Mouse (Mus musculus) MEL (cell line): ENCODE measurements around the gene Clcn6. TPM values are rescaled to one million over a fixed set of nuclear protein-coding genes. Genes with fewer than 3 reads are reported as not detected.

Experiments used
- DNase-seq: peaks from one replicate; pipeline ENCODE4 v3.0.0; 2011; ENCODE audit warnings: low read depth, low spot score
- H3K27ac ChIP-seq: 2 replicates; pipeline ENCODE4 v1.5.1; 2012; ENCODE audit warnings: low read depth, mild to moderate bottlenecking, control low read depth, low read length, moderate library complexity; ENCODE audit not compliant: control insufficient read depth
- H3K27me3 ChIP-seq, 2 experiments: fragments of 150-350 bp in 1 of 2; sonication (generic) in 1 of 2; 2 replicates each; pipeline ENCODE4 v1.6.1; 2012; ENCODE audit warnings: low read length in 2 of 2, mild to moderate bottlenecking in 2 of 2, improper control_type of control experiment in 1 of 2, moderate library complexity in 1 of 2; ENCODE audit not compliant: insufficient read depth in 2 of 2, control insufficient read depth in 1 of 2
- H3K36me3 ChIP-seq, 2 experiments: 2 replicates each; pipeline ENCODE4 v1.6.1; 2012 to 2014; ENCODE audit warnings: low read length in 2 of 2, improper control_type of control experiment in 1 of 2, inconsistent platforms in 1 of 2, mild to moderate bottlenecking in 1 of 2; ENCODE audit not compliant: insufficient read depth in 2 of 2, control insufficient read depth in 1 of 2
- H3K4me1 ChIP-seq, 2 experiments: fragments of 150-350 bp in 1 of 2; sonication (generic) in 1 of 2; 2 replicates each; pipeline ENCODE4 v1.6.1; 2012; ENCODE audit warnings: low read length in 2 of 2, improper control_type of control experiment in 1 of 2, mild to moderate bottlenecking in 1 of 2; ENCODE audit not compliant: insufficient read depth in 2 of 2, control insufficient read depth in 1 of 2
- H3K4me3 ChIP-seq, 2 experiments: fragments of 150-350 bp in 1 of 2; sonication (generic) in 1 of 2; 2 replicates each; pipeline ENCODE4 v1.5.1; 2012; ENCODE audit warnings: low read depth in 2 of 2, low read length in 2 of 2, mild to moderate bottlenecking in 2 of 2, moderate library complexity in 2 of 2, control low read depth in 1 of 2, improper control_type of control experiment in 1 of 2; ENCODE audit not compliant: control insufficient read depth in 1 of 2, insufficient read depth in 1 of 2
- H3K79me2 ChIP-seq: 2 replicates; pipeline ENCODE4 v1.6.1; 2012; ENCODE audit warnings: mild to moderate bottlenecking, low read length, moderate library complexity; ENCODE audit not compliant: control insufficient read depth, poor library complexity, insufficient read depth
- H3K9ac ChIP-seq: 2 replicates; pipeline ENCODE4 v1.6.1; 2012; ENCODE audit warnings: low read depth, mild to moderate bottlenecking, control low read depth, low read length, moderate library complexity; ENCODE audit not compliant: control insufficient read depth, poor library complexity, severe bottlenecking
- H3K9me3 ChIP-seq: fragments of 150-350 bp; sonication (generic); replicated peaks from 2 replicates; pipeline ENCODE4 v1.6.1; 2012; ENCODE audit warnings: mild to moderate bottlenecking, low read length, improper control_type of control experiment, moderate library complexity; ENCODE audit not compliant: insufficient read depth
- BHLHE40 ChIP-seq: IDR thresholded peaks from 2 replicates; pipeline ENCODE4 v1.6.1; 2012; ENCODE audit warnings: low read depth, mild to moderate bottlenecking, inconsistent platforms, low read length, improper control_type of control experiment, borderline replicate concordance
- E2F4 ChIP-seq: IDR thresholded peaks from 2 replicates; pipeline ENCODE4 v1.6.1; 2011; ENCODE audit warnings: low read depth, low read length, improper control_type of control experiment, borderline replicate concordance
- ELF1 ChIP-seq: IDR thresholded peaks from 2 replicates; pipeline ENCODE4 v1.6.1; 2014; ENCODE audit warnings: low read depth, mild to moderate bottlenecking, inconsistent platforms, low read length, improper control_type of control experiment, moderate library complexity
- EP300 ChIP-seq, 2 experiments: IDR thresholded peaks; 2 replicates each; pipeline ENCODE4 v1.6.1; 2011; ENCODE audit warnings: improper control_type of control experiment in 2 of 2, low read length in 2 of 2, low read depth in 1 of 2, mild to moderate bottlenecking in 1 of 2
- ETS1 ChIP-seq: IDR thresholded peaks from 2 replicates; pipeline ENCODE4 v1.6.1; 2012; ENCODE audit warnings: low read depth, mild to moderate bottlenecking, inconsistent platforms, low read length, improper control_type of control experiment, moderate library complexity
- GABPA ChIP-seq: IDR thresholded peaks from 2 replicates; pipeline ENCODE4 v1.6.1; 2012; ENCODE audit warnings: low read depth, mild to moderate bottlenecking, inconsistent platforms, low read length, improper control_type of control experiment, moderate library complexity
- HCFC1 ChIP-seq: IDR thresholded peaks from 2 replicates; pipeline ENCODE4 v1.6.1; 2012; ENCODE audit warnings: low read depth, mild to moderate bottlenecking, inconsistent platforms, low read length, improper control_type of control experiment, moderate library complexity
- MAX ChIP-seq: IDR thresholded peaks from 2 replicates; pipeline ENCODE4 v1.6.1; 2011; ENCODE audit warnings: low read length, improper control_type of control experiment
- MAZ ChIP-seq: IDR thresholded peaks from 2 replicates; pipeline ENCODE4 v1.6.1; 2012; ENCODE audit warnings: low read depth, mild to moderate bottlenecking, inconsistent platforms, low read length, improper control_type of control experiment
- MXI1 ChIP-seq: IDR thresholded peaks from 2 replicates; pipeline ENCODE4 v1.6.1; 2011; ENCODE audit warnings: mild to moderate bottlenecking, low read depth, low read length, improper control_type of control experiment
- MYC ChIP-seq: IDR thresholded peaks from 2 replicates; pipeline ENCODE4 v1.6.1; 2011; ENCODE audit warnings: low read depth, mild to moderate bottlenecking, low read length, improper control_type of control experiment, moderate library complexity
- NELFE ChIP-seq: IDR thresholded peaks from 2 replicates; pipeline ENCODE4 v1.6.1; 2011; ENCODE audit warnings: low read depth, low read length, improper control_type of control experiment
- NRF1 ChIP-seq: IDR thresholded peaks from 2 replicates; pipeline ENCODE4 v1.6.1; 2014; ENCODE audit warnings: low read depth, mild to moderate bottlenecking, inconsistent platforms, low read length, improper control_type of control experiment, moderate library complexity; ENCODE audit not compliant: poor library complexity, insufficient read depth, severe bottlenecking
- POLR2A ChIP-seq, 2 experiments: IDR thresholded peaks; 2 replicates each; pipeline ENCODE4 v1.6.1; 2011 to 2012; ENCODE audit warnings: low read length in 2 of 2, mild to moderate bottlenecking in 2 of 2, control low read depth in 1 of 2, improper control_type of control experiment in 1 of 2, low read depth in 1 of 2, moderate library complexity in 1 of 2; ENCODE audit not compliant: control insufficient read depth in 1 of 2, insufficient read depth in 1 of 2, poor library complexity in 1 of 2
- POLR2AphosphoS2 ChIP-seq: IDR thresholded peaks from 2 replicates; pipeline ENCODE4 v1.6.1; 2011; ENCODE audit warnings: low read length, improper control_type of control experiment
- SIN3A ChIP-seq: IDR thresholded peaks from 2 replicates; pipeline ENCODE4 v1.6.1; 2012; ENCODE audit warnings: low read length, improper control_type of control experiment, inconsistent platforms
- TBP ChIP-seq: IDR thresholded peaks from 2 replicates; pipeline ENCODE4 v1.8.0; 2011; ENCODE audit warnings: low read depth, low read length, improper control_type of control experiment
- TCF12 ChIP-seq: IDR thresholded peaks from 2 replicates; pipeline ENCODE4 v1.6.1; 2014; ENCODE audit warnings: low read depth, mild to moderate bottlenecking, inconsistent platforms, low read length, improper control_type of control experiment, moderate library complexity
- USF1 ChIP-seq: IDR thresholded peaks from 2 replicates; pipeline ENCODE4 v1.6.1; 2014; ENCODE audit warnings: low read depth, mild to moderate bottlenecking, inconsistent platforms, low read length, improper control_type of control experiment, moderate library complexity
- USF2 ChIP-seq, 2 experiments: IDR thresholded peaks; 2 replicates each; pipeline ENCODE4 v1.6.1; 2011 to 2012; ENCODE audit warnings: improper control_type of control experiment in 2 of 2, low read length in 2 of 2, borderline replicate concordance in 1 of 2, inconsistent platforms in 1 of 2, low read depth in 1 of 2, mild to moderate bottlenecking in 1 of 2; ENCODE audit not compliant: insufficient read depth in 1 of 2
- ZNF384 ChIP-seq: IDR thresholded peaks from 2 replicates; pipeline ENCODE4 v1.6.1; 2012; ENCODE audit warnings: low read depth, mild to moderate bottlenecking, inconsistent platforms, low read length, improper control_type of control experiment
- polyA plus RNA-seq, 2 experiments: library from polyadenylated mRNA; stranded (reverse) in 1 of 2; unstranded in 1 of 2; fragments of >175 nt in 1 of 2; fragments of >200 nt in 1 of 2; gene quantifications; 2 replicates each; pipeline versions ENCODE4 v1.2.1 to v1.2.4; 2012; ENCODE audit warnings: low replicate concordance in 2 of 2, low read depth in 1 of 2; ENCODE audit not compliant: insufficient read length in 2 of 2, insufficient read depth in 1 of 2, missing spikeins in 1 of 2
- total RNA-seq: library from RNA; depleted of rRNA; stranded (reverse); fragments of 300-350 nt; gene quantifications from 2 replicates; pipeline ENCODE4 v1.2.3, GENCODE M21; 2012; rRNA removed

The Clcn6 gene
- total RNA-seq (5.8 and 8.2 TPM in 2 replicates), polyA plus RNA-seq (10 to 100 TPM in 1 of 2 experiments, not detected in 1; 17.5 TPM)

DNA sequence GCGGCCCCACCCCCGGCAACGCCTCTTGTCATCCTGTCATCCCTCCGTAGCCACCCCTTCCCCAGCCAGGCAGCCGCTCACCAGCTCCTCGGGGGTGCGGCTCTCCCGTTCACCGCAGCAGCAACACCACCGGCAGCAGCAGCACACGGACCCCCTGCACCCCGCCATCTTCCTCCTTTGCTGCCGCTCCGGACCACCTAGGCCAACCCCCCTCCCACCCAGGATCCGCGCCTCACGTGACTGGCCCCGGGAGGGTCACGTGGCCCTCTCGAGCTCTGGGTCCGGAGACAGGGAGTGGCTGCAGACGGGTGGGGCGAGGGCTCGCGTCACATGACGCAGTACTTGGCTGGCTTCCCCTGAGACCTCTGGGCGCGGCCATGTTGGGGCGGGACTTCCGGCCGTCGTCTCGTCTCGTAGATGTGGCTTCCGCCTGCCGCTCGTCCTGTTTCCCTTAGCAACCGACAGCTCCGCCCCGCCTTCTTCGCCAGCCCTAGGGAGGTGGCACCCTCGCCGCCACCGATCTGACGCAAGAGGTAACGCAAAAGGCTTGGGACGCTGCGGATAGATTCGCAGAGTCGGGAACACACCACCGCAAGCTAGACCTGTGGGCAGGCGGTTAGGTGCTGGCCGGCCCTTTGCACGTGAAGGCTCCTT is at the start of gene Clcn6, which contains the start of gene Mthfr:
Gene Clcn6 (minus strand): TSS at position 222 of the 654 bp plus-strand sequence.
Gene Mthfr (plus strand): TSS at position 478 of the 654 bp plus-strand sequence.
- Histone ChIP-seq H3K9ac (peak within 1 kb of the TSS; percentile 83), H3K36me3 (peaks cover 0 to 17% of the 10 kb centered on the region in 2 experiments; a peak in 2 of 4 replicates), H3K4me1 (peaks cover 2 to 22% of the 10 kb centered on the region in 2 experiments; a peak in 3 of 4 replicates), H3K27me3 (no peaks in the 10 kb centered on the region), H3K27ac (peak within 1 kb of the TSS; percentile 66), H3K9me3 (no peaks in the 10 kb centered on the region), H3K79me2 (peaks cover 11% of the 10 kb centered on the region), H3K4me3 (peak within 1 kb of the TSS; percentile 80 to 82)
- TF ChIP-seq SIN3A (peak; percentile 90), ZNF384 (no peak), TBP (0 out of 2 replicates have a peak, but pooled peaks have one; percentile 37), MYC (0 out of 2 replicates have a peak, but pooled peaks have one; percentile 24), EP300 (IDR thresholded peaks at IDR 0.05; ENCODE audit: low read depth in 1 of 2, low read length in 2 of 2) (0 out of 4 replicates have a peak, but pooled peaks of 1 of the 2 experiments have one; percentile 40), TCF12 (peak; percentile 45; the same call in 1 of the 2 replicates), ELF1 (peak; percentile 87), USF1 (peak; percentile 100), NRF1 (0 out of 2 replicates have a peak, but pooled peaks have one; percentile 32), HCFC1 (peak; percentile 93), MXI1 (peak; percentile 76), E2F4 (no peak), POLR2A (IDR thresholded peaks at IDR 0.05; ENCODE audit: control insufficient read depth in 1 of 2, insufficient read depth in 1 of 2, low read depth in 1 of 2, low read length in 2 of 2, poor library complexity in 1 of 2) (peak; percentile 46 to 81), MAZ (peak; percentile 64), BHLHE40 (peak; percentile 88), POLR2AphosphoS2 (no peak), NELFE (peak; percentile 61), USF2 (IDR thresholded peaks at IDR 0.05; ENCODE audit: borderline replicate concordance in 1 of 2, insufficient read depth in 1 of 2, low read depth in 1 of 2, low read length in 2 of 2) (peak; percentile 98 to 100), ETS1 (peak; percentile 70; the same call in 1 of the 2 replicates), MAX (peak; percentile 99), GABPA (no peak)
- DNase-seq, result peak; percentile 99
